ENCODE assay signal across 16 mouse cellular contexts in genomic region chr5:92205184-92205583, GRCm38 (mm10). TPM values are rescaled to one million over a fixed set of nuclear protein-coding genes. Genes with fewer than 3 reads are reported as not detected.
DNase-seq lines count a peak whose midpoint lies in the region; ATAC-seq lines count a peak whose summit lies in the region.
"Had no signal": no experiment of that assay in that cellular context is flagged by ENCODE, and none has a peak within 500 bp of the region (broad histone marks: within the 10 kb centered on the region; RNA-seq: fewer than 3 reads in every experiment).

No protein-coding gene starts in this region.

- H3K4me2 ChIP-seq in kidney, embryonic 14.5 days (replicated peaks; ENCODE audit: low read depth, low read length): no peak overlapping the region
- H3K4me2 ChIP-seq: midbrain, embryonic 15.5 days had no signal

- no peaks in the 10 kb centered on the region for H3K27me3 ChIP-seq in kidney, embryonic 14.5 days (ENCODE audit: control insufficient read depth, insufficient read depth, low read length)
- H3K27me3 ChIP-seq: midbrain, embryonic 15.5 days had no signal

- no peaks in the 10 kb centered on the region for H3K9me3 ChIP-seq in kidney, embryonic 14.5 days (ENCODE audit: control insufficient read depth, low read length)
- H3K9me3 ChIP-seq: heart, embryonic 10.5 days; hindbrain, embryonic 10.5 days; limb, embryonic 10.5 days; midbrain, embryonic 15.5 days had no signal

- WGBS in kidney, embryonic 14.5 days: 71% methylated on average over 7 of the region's 7 CpGs

- H3K9ac ChIP-seq in kidney, embryonic 14.5 days (ENCODE audit: low read depth, low read length): no peak overlapping the region
- H3K9ac ChIP-seq: midbrain, embryonic 15.5 days had no signal

- H3K4me3 ChIP-seq in kidney, embryonic 14.5 days (ENCODE audit: low read length): no peak overlapping the region
- H3K4me3 ChIP-seq: heart, embryonic 10.5 days; hindbrain, embryonic 10.5 days; limb, embryonic 10.5 days; midbrain, embryonic 15.5 days had no signal

- peak overlapping the region; percentile 38; the same call in 1 of the 2 replicates for H3K27ac ChIP-seq in kidney, embryonic 14.5 days (ENCODE audit: low read depth, low read length)
- H3K27ac ChIP-seq: heart, embryonic 10.5 days; hindbrain, embryonic 10.5 days; limb, embryonic 10.5 days; midbrain, embryonic 15.5 days had no signal

- peak; percentile 86 for DNase-seq in heart, adult 11 months
- no peak for DNase-seq in heart, adult 8-10 months (ENCODE audit: low spot score)
- DNase-seq in naive thymus-derived CD4-positive, alpha-beta T cell, adult 2 months (ENCODE audit: low read depth): peak; percentile 35
- no peak for DNase-seq in MN1 (ENCODE audit: low spot score)
- DNase-seq in c-Kit-positive CD71-positive TER-119-positive erythroid progenitor cells, embryonic 14.5 days (ENCODE audit: low spot score): no peak

- peaks cover 35% of the 10 kb centered on the region for H3K36me3 ChIP-seq in kidney, embryonic 14.5 days (ENCODE audit: control insufficient read depth, insufficient read depth, low read length)

- H3K4me1 ChIP-seq in kidney, embryonic 14.5 days (ENCODE audit: control insufficient read depth, insufficient read depth, low read length): no peaks in the 10 kb centered on the region
- H3K4me1 ChIP-seq: hindbrain, embryonic 10.5 days; limb, embryonic 10.5 days; midbrain, embryonic 15.5 days had no signal

- peak; percentile 82 for ATAC-seq in common myeloid progenitor, adult 5-6 weeks (replicated peaks; ENCODE audit: low read depth, poor library complexity, severe bottlenecking)
- ATAC-seq in kidney, embryonic 14.5 days (ENCODE audit: low FRiP score, low TSS enrichment): peak; percentile 52; the same call in 1 of the 2 replicates
- no peak; the same call in 1 of the 2 replicates for ATAC-seq in frontal cortex, adult (ENCODE audit: low TSS enrichment)
- ATAC-seq: midbrain, embryonic 15.5 days had no signal

RNA-seq across cellular contexts. Expression of gene U90926, which starts 10.0 kb away (rescaled TPM):
- not detected for total RNA-seq in heart, adult 8-10 months (2022)
- not detected in 2 replicates for total RNA-seq in common myeloid progenitor, adult 5-6 weeks (2017)
- not detected in 2 replicates for polyA plus RNA-seq in kidney, embryonic 14.5 days (2014; fragmentation: Nextera tagmentation; extraction: Ambion mirVana)
- total RNA-seq: ES-E14 had no signal
- polyA plus RNA-seq: frontal cortex, adult 2 months; heart, embryonic 10.5 days; hindbrain, embryonic 10.5 days; limb, embryonic 10.5 days; lung, embryonic 16.5 days; midbrain, embryonic 15.5 days; neural tube, embryonic 14.5 days had no signal

RNA-seq across cellular contexts. Expression of gene Ppef2, which starts 50.9 kb away (rescaled TPM):
- not detected for total RNA-seq in heart, adult 8-10 months (2022)
- total RNA-seq in common myeloid progenitor, adult 5-6 weeks (2017): not detected in 2 replicates
- 0.31 TPM in 1 of 2 replicates, not detected in the other for polyA plus RNA-seq in kidney, embryonic 14.5 days (2014; fragmentation: Nextera tagmentation; extraction: Ambion mirVana)

Comparison
In these comparisons a context has a peak if more than half of its experiments do, and no peak if none do; other contexts are left out.
1. DNase-seq: peak in heart, adult 11 months (single experiment) and naive thymus-derived CD4-positive, alpha-beta T cell, adult 2 months (single experiment); none in heart, adult 8-10 months (single experiment), MN1 (single experiment) and c-Kit-positive CD71-positive TER-119-positive erythroid progenitor cells, embryonic 14.5 days (single experiment).